Mouse (Mus musculus) heart, adult 9 months (tissue): ENCODE results near the gene Sult6b1.

Source experiments
- DNase-seq, 2 experiments: peaks; one replicate each; pipeline ENCODE4 v3.0.0; 2022; ENCODE audit warnings: low spot score in 2 of 2

Gene Sult6b1

DNA sequence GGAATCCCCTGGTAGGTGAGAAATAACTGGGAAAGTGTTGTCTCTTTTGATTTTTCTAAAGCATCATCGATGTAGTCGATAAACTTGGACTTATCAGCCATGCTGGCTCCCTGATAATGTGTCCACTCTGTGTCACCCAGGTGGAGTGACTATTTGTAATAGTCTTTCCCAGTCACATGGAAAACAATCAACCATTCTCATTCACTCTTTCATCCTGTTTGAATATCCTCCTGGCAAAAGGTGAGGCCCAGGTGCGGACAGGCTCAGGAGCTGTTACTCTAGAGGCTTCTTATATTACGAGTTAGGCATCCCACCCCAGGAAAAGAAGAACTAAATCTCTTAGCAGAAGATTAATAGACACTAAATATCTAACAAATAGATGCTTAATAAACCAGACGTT, at the start of gene Sult6b1:
Gene Sult6b1, minus strand, starts transcription at position 101 of the 400 bp plus-strand sequence.
- no peak for DNase-seq

DNA sequence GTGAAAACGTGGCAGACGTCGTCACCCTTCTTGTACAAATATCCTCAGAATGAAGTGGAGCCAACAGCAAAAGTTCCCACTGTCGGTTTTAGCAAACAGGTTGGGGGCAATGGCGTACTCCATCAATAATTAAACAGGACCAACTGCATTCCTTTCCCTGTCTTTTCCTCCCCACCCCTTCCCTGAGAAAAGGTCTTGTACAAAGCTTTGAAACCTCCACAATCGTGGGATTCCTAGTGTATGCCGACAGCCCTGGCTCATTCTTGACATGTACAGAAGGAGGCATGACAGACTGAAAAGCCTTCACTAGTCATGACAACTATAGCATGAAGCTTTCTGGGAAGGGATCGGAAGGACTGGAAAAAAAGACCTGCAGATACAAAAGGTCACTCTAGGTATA, 46.4 kb upstream of the Sult6b1 start:
- DNase-seq = no peak

DNA sequence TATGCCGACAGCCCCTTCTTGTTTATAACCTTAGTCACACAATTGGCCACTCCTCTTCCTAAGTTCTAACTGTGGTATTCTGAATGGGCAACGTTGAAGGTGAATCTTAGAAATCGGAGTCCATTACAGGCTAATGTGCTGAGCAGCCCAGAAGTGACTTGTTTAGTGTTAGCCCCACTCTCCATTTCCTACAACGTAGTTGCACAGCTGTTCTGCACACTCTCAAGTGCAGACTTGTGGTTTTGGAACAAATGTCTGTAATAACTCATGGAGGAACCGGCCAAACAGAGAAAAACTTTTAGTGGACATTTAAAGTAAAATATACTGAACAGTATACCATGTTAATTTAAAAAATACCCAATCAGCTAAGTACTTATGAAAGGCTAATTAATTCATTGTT, 45.3 kb upstream of the Sult6b1 start:
- DNase-seq = no peak

DNA sequence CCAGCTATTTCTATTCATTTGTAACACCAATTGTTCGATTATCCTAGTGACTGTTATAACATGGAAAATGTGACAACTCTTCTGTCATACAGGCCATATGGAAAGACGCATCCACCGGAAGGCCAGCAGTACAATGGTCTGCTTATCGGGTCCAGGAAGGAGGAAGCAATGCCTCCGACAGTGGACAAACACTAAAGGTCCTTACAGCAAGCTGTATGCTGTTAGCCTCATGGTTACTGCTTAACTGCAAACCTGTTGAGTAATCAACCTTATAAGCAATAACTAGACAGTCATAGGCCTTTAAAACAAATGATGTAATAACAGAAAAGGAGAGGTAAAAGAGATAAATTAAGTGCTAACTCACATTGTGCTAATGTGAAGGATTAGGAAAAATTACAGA, 44.4 kb upstream of the Sult6b1 start:
- DNase-seq = no peak

DNA sequence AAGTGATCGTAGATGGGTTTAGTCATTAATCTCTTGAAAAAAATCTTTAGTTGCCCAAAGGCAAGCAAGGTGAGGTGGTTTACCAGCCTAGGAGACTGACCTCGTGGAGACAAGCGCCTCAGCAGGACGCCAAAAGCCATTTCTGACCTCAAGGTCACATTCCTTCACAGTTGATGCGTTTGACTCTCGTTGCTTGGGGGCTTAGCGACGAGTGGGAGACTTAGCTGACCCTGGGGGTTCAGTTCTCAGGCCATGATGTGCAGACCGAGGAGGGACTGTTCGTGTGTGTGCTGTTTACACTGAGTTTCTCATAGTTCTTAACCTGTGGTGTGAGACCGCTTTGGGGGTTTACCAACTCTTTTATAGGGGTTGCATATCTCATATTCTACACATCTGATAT, 35.8 kb upstream of the Sult6b1 start:
- no peak for DNase-seq

DNA sequence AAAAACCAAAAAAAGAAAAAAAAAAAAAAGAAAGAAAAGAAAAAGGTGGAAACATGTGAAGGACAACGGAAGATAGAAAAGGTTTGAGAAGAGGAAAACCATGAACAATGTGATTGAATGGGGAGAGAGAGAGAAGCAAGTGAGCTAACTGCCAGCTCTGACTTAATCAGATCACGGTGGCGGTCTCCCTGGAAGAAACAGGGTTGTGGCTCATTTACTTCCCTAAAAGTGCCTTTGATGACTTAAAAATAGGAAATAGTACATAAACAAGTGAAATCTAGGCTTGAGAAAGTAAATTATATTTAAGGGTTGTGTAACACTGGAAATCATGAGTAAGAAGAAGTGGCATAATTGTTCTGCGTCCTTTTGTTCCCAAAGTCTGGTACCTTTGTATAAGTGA, 32.1 kb upstream of the Sult6b1 start:
- no peak for DNase-seq

DNA sequence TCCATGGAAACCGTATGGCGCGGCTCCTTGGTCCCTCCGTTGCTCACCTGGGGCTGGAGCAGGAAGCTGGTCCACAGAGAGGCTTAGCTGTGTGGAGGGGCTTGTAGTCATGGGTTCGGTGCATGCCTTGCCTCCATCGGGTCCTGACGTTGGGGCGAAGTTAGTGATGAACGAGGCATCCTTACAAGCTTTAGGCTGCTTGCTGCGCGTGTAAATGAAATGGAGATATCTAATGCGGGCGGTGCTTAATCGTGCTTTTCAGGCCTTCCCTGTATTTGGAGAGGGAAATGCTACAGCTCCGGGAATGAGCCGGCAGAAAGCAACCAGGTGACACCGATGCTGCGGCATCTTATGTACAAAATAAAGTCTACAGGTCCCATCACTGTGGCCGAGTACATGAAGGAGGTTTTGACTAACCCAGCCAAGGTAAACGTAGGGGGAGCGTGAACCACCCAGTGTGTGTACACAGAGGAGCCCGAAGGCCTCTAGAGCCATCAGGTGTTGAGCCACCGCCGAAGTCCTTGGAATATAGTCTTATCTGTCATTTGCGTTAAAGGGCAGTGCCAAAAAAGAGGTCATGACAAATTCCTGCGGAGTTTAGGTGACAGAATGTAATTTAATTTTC, 30.5 kb upstream of the Sult6b1 start:
- no peak for DNase-seq

DNA sequence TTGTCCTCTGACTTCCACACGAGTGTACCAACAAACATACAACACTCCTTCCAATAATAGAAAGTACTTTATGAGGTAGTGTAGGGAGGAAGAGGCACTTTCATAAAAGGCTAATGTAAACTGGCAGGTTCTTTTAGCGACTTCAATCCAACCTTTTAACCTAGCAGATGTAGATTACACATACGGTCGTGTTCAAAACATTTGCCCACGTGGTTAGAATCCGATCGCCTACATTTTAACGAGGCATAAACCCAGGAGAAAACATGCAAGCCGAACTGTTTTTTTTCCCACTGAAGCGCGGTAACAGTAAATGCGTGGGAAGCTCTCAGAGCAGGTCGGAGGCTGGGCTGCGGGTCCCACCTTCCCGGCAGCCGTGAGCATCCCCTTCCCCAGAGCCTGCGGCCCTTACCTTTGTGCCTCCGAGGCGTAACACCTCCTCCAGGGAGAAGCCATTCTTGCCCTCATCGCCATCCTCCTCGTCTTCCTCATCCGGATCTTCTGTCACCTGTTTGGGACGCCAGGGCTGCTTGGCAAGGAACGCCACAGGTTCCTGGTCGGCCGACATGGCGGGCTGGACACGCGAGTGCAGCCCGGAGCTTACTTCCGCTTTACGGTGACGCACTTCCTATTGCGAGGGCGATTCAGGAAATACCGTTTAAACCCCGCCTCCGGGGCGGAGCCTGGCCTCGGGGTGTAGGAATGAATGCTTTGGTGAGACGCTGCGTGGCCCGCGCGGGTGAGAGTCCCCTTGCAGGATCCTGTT, 29.9 kb upstream of the Sult6b1 start, which contains the start of the genes Cebpz and Ndufaf7:
Gene Cebpz, minus strand, starts transcription at position 601 of the 763 bp plus-strand sequence.
Gene Ndufaf7, plus strand, starts transcription at position 671 of the 763 bp plus-strand sequence.
- DNase-seq = peak; percentile 96

DNA sequence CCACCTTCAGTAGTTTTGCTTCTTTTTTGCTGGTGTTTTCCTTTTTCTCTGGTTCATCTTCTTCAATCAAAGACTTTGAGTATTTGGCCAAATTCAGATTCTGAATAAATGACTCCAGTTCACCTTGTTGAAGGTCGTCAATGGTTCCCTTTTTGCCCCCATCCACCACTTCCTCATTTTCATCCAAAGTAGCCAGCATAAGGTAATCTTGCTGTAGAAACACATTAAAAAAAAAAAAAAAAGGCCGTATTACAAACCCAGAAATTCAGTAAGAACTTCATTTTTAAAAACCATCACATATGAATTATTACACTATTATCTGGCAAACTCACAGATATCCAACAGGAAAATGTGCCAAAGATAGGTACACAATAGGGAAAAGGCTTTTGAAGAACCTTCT, 29.1 kb upstream of the Sult6b1 start:
- no peak for DNase-seq

DNA sequence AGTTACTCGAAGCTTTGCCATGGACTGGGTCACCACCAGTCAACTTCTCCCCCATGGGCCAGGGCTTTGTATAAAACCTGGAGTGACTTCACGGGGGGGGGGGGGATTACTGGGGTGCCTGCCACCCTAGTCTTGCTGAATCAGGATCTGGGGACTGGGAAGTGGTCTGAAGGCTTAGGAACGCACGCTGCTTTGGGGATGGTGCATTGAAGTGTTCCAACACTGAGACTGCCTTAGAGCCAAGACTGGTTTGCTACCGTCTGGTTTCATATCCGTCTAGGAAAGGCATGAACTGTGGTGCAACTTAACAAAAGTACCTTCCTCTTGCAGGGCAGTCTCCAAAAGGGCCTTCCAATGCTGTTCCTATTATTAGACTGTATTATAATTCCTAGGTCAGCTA, 10.9 kb upstream of the Sult6b1 start:
- DNase-seq = no peak

DNA sequence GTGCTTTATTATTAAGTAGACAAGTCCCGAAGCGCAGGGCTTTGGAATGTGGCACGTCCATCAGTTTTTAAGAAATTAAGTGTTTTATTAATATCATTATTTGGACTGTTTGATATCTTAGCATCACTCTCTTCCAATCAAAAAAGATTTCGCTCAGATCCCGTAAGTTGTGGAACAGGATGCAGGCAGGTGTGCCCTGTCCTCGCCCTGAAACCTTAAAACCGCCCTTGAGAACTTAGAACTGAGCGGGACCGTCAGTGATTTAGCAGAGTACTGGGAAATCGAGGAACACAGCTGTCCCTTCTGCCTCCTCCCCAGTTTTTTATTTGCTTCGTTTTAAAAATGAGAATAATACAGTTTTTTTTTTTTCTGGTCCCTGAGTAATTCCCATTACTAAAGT, 10.1 kb upstream of the Sult6b1 start:
- DNase-seq = no peak

DNA sequence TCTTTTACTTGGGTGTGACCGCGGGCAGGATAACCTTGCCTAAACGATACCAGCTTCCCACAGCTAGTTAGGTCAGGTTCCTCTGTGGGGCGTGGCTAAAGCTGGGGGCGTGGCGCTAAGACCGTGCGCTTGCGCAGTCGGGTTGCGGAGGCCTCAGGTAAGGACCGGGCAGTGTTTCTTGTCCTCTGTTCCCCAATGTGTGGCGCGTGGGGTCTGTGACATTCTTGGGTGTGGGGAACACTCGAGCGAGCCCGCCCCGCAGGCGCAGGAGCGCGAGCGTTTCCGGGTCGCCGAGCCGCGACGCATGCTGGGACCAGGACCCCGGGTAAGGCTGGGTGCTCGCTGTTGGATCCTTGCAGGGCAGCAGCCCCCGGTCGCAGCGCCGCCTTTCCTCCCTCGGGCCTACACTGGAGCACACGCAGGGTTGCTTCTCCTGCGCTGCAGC, 9.6 kb upstream of the Sult6b1 start, which contains the start of gene Cebpzos:
Gene Cebpzos, plus strand, starts transcription at position 132 of the 445 bp plus-strand sequence.
- DNase-seq = peak; percentile 84 to 88

DNA sequence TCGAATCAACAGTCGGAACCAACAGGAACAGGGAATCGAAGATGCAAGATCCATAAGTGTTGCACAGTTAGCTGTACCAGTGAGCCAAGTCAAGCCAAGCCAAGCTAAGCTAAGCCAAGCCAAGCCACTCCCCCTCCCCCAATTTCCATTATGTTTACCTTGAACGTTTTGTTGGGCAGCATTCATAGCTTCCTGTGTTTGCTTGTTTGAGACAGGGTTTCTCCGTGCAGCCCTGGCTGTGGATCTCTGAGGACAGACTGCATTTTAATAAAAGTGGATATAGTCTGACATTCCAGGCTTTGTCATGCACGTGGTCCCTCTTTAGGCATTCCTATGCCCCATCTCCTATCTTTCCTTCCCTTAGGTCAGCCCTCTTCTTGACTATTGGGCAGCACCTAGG, 9.0 kb upstream of the Sult6b1 start:
- DNase-seq = no peak

DNA sequence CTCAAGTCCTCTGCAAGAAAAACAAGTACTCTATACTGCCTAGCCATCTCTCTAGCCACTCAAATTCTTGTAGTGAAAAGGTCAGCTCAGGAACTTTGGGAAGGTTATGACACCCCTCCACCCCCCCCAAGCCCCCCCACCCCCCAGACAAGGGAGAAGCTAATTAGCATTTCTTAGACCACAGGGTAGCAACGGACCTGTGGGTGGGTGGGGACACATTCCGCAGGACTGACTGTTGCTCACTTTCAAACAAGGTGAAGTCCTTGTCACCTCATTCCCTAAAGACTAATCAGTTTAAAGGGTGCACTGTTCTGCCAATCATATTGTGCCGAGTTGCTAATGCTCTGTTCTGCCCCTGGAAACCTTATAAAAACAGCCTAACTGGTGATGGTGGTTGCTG, 7.1 kb upstream of the Sult6b1 start:
- DNase-seq = no peak

DNA sequence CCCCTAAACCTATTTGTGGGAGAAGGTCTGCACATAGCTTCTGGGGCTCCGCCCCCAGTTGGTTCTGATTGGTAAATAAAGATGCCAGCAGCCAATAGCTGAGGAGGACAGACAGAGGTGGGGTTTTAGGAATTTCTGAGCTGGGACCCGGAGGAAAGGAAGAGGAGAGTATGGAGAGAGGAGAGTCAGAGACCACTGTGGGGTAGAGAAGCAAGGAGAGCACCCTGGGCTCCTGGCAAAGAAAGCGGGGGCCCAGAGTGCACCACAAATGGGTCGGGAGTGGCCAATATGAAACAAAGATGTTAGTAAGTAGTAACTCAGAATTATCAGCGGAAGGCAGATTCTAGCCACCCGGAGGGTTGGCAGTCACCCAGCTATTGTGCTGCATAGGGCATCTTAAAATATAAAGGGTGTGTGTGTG, 6.1 kb upstream of the Sult6b1 start:
- no peak for DNase-seq

DNA sequence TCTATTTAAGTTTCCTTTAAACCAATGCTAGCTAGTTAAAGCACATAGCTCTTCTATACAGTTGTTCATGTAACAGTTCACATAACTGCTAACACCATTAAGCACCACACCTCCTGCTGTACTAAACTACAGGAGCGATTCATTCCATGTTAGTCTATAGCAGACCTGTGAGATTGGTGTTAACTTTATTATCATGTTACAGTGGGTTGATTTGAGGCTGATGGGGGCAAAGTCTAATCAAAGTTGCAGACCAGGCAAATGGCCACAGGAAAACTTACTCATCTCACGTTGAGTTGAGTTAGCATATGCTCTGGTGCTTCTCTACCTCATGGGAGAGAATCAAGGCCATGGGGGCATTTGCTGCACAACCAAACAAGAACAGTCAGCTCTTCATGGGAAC, 2.6 kb upstream of the Sult6b1 start:
- DNase-seq = no peak

DNA sequence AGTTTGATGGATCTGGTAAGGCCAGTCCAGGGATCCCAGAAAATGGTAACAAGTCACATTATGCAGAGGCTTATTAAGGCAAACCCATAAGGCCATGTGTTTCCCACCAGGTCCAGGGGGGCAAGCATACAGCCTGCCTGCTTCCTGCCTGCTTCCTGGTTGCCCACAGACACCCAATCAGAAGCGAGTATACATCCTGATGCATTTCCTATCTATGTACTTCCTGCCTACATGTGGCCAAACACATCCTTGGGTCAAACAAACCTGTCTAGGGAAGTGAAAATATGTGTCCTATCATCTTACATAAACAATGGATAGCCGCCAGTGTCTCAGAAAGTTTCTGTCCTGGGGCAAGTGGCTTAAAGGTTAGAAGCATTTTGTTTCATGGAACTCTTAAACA, 3.6 kb downstream of the Sult6b1 start:
- DNase-seq = no peak

DNA sequence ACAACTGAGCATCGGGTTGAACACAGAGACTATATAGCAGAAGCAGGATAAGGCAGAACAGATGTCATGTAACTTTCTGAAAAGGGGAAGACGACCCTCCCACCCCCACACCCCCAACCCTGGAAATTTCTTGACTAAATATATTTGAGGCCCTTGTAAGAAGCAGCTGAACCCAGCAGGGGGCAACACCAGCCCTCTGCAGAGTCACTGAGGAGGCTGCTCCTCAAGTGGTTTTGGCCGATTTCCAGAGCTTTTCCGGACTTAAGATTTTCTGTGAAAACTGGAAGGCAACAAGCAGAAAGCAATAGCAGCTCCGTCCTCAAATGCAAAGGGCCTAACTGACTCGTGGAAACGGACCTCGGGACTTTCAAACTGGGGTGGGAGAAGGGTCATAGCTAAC, 11.4 kb downstream of the Sult6b1 start:
- peak in 1 of 2 experiments; percentile 26 for DNase-seq

DNA sequence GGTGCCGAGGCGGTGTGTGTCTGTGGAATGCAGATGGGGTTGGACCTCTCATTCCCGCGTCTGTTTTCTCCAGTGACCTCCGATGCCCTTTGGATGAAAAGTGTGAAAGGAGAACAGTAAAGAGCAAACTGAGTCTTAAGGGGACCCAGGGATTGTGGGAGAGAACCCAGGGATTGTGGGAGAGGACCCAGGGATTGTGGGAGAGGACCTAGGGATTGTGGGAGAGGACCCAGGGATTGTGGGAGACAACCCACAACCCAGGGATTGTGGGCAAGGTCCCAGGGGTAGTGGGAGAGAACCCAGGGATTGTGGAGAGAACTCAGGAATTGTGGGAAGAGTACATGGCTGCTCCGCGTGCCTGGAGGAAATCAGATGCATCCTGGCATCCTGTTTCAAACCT, 11.8 kb downstream of the Sult6b1 start:
- no peak for DNase-seq

DNA sequence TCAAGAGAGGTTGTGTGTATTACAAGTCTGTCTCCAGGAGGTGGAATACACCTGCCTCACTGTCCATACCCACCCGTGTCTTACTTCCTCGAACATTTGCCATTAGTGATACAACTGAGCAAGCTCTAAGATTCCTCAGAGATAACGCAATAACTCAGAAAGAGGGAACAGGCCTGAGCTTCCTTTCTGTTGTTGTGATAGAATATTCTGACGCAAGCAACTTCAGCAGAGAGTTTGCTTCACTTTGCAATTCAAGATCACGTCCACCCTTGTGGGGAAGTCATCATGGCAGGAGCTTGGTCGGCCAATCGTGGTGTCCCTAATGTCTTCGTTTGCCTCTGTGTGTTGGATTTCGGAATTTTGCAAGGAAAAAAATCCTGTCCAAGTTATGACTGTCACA, 15.8 kb downstream of the Sult6b1 start:
- no peak for DNase-seq

DNA sequence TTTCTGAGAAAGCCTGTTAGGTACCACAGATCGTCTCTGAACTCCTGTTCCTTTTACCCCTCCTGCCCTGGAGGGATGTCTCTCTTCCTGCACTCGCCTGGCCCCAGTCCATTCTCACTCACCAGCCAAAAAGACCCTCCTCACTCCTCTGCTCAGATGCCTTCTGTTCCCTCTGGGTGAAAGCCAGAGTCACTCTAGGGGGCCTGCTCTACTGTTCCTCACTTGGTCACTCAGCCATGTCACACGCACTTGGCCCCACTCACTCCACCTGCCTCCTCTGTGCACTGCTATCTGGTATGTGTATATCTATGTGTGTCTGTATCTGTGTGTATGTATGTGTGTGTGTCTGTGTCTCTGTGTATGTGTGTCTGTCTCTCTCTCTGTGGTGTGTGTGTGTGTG, 17.6 kb downstream of the Sult6b1 start:
- DNase-seq = no peak

DNA sequence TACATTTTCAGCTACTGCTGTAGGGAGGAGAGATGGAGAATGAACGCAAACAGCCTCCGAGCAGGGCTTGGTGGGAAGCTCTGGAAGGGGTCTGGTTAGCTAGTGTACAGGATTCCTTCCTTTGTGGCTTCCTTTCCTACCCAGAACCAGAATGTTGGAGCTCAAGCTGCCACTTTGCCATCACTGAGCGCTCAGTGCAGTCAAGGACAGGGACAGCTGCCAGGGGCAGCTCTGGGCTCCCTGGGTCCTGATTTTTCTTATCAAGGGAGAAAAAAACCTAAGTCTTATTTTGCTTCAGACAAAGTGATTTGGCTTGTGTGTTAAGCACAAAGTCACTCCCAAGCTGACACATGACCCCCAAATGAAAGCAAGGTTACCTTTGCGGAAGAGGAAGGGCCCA, 18.2 kb downstream of the Sult6b1 start:
- no peak for DNase-seq
